Mouse (Mus musculus) cerebellum, adult 2 months (tissue): ENCODE measurements around the gene Tsc22d1.

Experiments
- CTCF ChIP-seq: fragments of 200-500 bp; IDR thresholded peaks from 2 replicates; pipeline ENCODE4 v1.5.1; 2011; ENCODE audit warnings: low read depth, mild to moderate bottlenecking, control low read depth, low read length, moderate library complexity, borderline replicate concordance; ENCODE audit not compliant: insufficient read depth
- POLR2A ChIP-seq: fragments of 200-500 bp; IDR thresholded peaks from 2 replicates; pipeline ENCODE4 v1.6.1; 2011; ENCODE audit warnings: low read length, control low read depth, borderline replicate concordance; ENCODE audit not compliant: insufficient read depth

DNA sequence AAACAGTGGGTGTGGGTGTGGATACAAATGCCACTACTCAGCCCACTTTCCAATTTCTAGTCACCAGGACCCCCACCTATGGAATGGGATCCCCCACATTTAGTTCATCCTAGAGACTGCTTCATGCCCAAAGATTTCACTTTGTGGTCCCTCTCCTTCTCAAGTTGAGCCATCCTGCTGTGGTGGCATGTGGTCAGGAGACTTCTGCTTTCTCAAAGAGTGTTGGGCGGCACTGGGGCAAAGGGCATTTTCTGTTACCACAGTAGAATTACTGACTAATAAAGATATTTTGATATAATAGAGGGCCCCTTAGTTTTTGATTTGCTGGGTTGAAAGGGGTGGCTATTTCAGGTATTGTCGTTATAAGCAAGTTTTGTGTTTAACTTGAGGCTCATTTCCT is 14.1 kb downstream of the Tsc22d1 start:
- no peak for TF ChIP-seq CTCF
- no peak for TF ChIP-seq POLR2A
